Mouse (Mus musculus) liver, embryonic 12.5 days (tissue): ENCODE measurements around the gene Ogfrl1. TPM values are rescaled to one million over a fixed set of nuclear protein-coding genes. Genes with fewer than 3 reads are reported as not detected.
A peak's percentile ranks its signal among the peaks of the same experiment; 100 is the strongest.
"Not testable (repeated sequence)": the region's sequence is repeated elsewhere in the genome, so short reads cannot be mapped to it uniquely, and the experiment has no call there.

Experiments used
- ATAC-seq: fragments of 200-750 bp; cut with Nextera tagmentation; 2 replicates; pipeline ENCODE4 v1.8.0; 2017; ENCODE audit warnings: moderate number of reproducible peaks, mild to moderate bottlenecking, moderate library complexity
- H3K27ac ChIP-seq: fragments of 300-500 bp; sonication (generic); 2 replicates; pipeline ENCODE4 v1.5.1; 2016; ENCODE audit warnings: mild to moderate bottlenecking
- H3K27me3 ChIP-seq: fragments of 300-500 bp; sonication (generic); replicated peaks from 2 replicates; pipeline ENCODE4 v1.6.1; 2016; ENCODE audit warnings: mild to moderate bottlenecking, moderate library complexity
- H3K36me3 ChIP-seq: fragments of 300-500 bp; sonication (generic); 2 replicates; pipeline ENCODE4 v1.6.1; 2016; ENCODE audit warnings: mild to moderate bottlenecking, moderate library complexity
- H3K4me1 ChIP-seq: fragments of 300-500 bp; sonication (generic); 2 replicates; pipeline ENCODE4 v1.6.1; 2016
- H3K4me2 ChIP-seq: fragments of 300-500 bp; sonication (generic); 2 replicates; pipeline ENCODE4 v1.6.1; 2016; ENCODE audit warnings: mild to moderate bottlenecking, moderate library complexity
- H3K4me3 ChIP-seq: fragments of 300-500 bp; sonication (generic); 2 replicates; pipeline ENCODE4 v1.5.1; 2016; ENCODE audit warnings: mild to moderate bottlenecking, moderate library complexity
- H3K9ac ChIP-seq: fragments of 300-500 bp; sonication (generic); 2 replicates; pipeline ENCODE4 v1.6.1; 2016; ENCODE audit warnings: mild to moderate bottlenecking, moderate library complexity
- H3K9me3 ChIP-seq: fragments of 300-500 bp; sonication (generic); replicated peaks from 2 replicates; pipeline ENCODE4 v1.6.1; 2016; ENCODE audit warnings: mild to moderate bottlenecking, moderate library complexity
- WGBS: fragments of 180-500 bp; shearing (Covaris S2); methylation state at CpG from one replicate; pipeline ENCODE4 v1.1.7; 2016; ENCODE audit not compliant: insufficient replicate concordance; 5-methylcytosine and 5-hydroxymethylcytosine counted together
- polyA plus RNA-seq: library from polyadenylated mRNA; unstranded; fragments of >200 nt; fragmentation: Nextera tagmentation; extraction: Ambion mirVana; gene quantifications from 2 replicates; pipeline ENCODE4 v1.2.1, GENCODE M21; 2016

The Ogfrl1 gene
- polyA plus RNA-seq = 21.3 and 24.0 TPM in 2 replicates

DNA sequence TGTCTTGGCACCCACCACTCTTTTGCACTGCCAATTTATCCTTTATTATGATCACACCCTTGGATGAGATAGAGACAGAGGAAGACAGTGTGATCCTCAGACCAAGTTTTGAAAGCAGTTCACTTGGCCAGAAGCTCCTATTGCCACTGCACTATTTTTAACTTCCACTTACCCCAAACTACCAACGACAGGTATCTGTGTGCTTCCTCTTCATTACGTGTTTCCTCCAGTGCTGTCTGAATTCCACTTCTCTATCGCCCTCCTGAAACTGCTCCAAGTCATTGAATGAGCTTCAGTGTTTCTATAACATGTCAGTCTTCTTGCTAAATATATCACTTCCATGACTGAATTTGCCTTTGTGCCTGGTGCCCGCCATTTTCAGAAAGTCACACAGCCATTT lies at the start of gene Ogfrl1:
TSS of gene Ogfrl1 (minus strand) at position 150 of the 400 bp plus-strand sequence.
- Histone ChIP-seq H3K9ac (no peak within 1 kb of the TSS), H3K4me2 (peak within 1 kb of the TSS; percentile 20; the same call in 1 of the 2 replicates), H3K27ac (no peak within 1 kb of the TSS), H3K27me3 (no peaks in the 10 kb centered on the region), H3K4me3 (no peak within 1 kb of the TSS), H3K36me3 (no peaks in the 10 kb centered on the region), H3K4me1 (peaks cover 48% of the 10 kb centered on the region), H3K9me3 (no peaks in the 10 kb centered on the region)
- ATAC-seq = no peak
- WGBS = 36% methylated on average over 4 of the region's 4 CpGs

DNA sequence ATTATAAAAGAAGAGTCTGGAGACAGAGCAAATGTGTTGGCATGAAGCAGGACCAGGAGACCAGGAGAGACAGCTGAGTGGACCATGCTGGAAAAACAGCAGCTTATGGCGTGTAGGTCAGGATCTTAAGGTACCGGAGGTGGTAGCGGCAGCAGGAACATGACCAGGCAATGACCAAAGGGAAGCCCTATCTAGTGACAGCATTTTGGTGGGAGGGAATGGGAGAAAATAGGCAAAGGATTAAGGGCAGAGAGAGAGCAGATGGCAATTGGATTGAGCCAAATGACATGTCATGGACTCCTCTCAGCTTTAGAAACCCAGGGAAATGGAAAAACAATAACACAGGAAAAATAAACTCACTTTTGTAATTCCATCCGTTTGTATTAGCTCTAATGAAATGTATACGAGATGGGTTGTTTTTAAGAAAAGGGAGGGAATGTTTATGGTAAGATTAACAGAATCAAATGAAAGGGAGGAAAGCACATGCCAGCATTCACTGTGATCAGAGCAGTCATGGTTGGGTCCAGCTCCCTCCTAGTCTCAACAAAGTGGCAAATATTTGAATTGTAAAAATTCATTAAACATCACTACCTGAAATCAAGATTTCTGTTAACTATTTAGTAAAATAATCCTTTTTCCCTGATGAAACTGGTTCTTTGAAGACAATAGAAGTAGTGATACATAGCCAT lies 48.3 kb upstream of the Ogfrl1 start:
- ATAC-seq = no peak
- H3K27ac ChIP-seq = no peak overlapping the region
- no peaks in the 10 kb centered on the region for H3K4me1 ChIP-seq
- no peaks in the 10 kb centered on the region; the same call in 1 of the 2 replicates for H3K27me3 ChIP-seq
- no peak overlapping the region for H3K4me2 ChIP-seq
- H3K36me3 ChIP-seq = no peaks in the 10 kb centered on the region
- H3K4me3 ChIP-seq = no peak overlapping the region
- 67% methylated on average over 5 of the region's 5 CpGs for WGBS
- H3K9me3 ChIP-seq = no peaks in the 10 kb centered on the region
- H3K9ac ChIP-seq = no peak overlapping the region

DNA sequence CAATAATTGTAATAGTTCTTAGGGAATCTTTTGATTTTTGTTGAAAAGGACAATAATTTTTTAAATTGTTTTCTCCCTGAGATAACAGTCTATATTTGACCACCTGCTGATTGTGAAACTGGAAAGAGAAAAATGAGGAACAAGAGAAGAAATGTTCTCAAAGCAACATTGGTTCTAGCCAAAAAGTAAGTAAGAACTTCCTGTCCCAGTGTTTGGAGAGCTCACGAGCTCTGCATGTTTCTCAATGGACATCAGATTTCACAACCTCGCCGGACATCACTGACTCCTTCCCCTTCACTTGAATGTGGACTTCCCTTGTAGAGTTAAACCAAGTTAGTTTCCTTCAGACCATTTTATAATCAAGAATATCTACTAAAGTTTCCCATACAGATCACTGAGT lies 36.0 kb upstream of the Ogfrl1 start:
- H3K27me3 ChIP-seq = 0 out of 2 replicates have a peak, but pooled peaks cover 4% of the 10 kb centered on the region
- no peak overlapping the region for H3K4me2 ChIP-seq
- no peak for ATAC-seq
- H3K27ac ChIP-seq = no peak overlapping the region
- peaks cover 13% of the 10 kb centered on the region for H3K4me1 ChIP-seq
- H3K4me3 ChIP-seq = no peak overlapping the region
- no peaks in the 10 kb centered on the region for H3K9me3 ChIP-seq
- H3K9ac ChIP-seq = no peak overlapping the region
- WGBS = 36% methylated on average over 3 of the region's 3 CpGs
- H3K36me3 ChIP-seq = no peaks in the 10 kb centered on the region

DNA sequence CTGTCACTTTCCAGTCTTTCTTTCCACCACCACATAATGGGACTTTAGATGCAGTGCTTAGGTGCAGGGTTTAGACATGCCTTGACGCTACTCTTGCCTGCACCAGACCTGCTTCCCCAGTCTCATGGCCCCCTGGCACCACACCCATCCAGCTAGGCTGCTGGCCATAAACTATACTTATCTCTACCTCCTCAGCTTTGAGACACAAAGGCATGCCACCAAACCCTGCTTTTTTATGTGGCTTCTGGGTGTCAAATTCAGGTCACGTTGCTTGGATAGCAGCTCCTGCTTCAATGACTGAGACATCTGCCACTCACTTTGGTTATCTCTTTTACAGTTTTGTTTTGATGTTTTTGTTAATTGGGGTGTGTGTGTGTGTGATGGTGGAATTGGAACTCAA lies 28.9 kb upstream of the Ogfrl1 start:
- WGBS = 40% methylated on average over 2 of the region's 2 CpGs
- no peaks in the 10 kb centered on the region for H3K27me3 ChIP-seq
- peak; percentile 96 for ATAC-seq
- H3K4me3 ChIP-seq = no peak overlapping the region
- H3K4me1 ChIP-seq = peaks cover 38% of the 10 kb centered on the region
- no peak overlapping the region for H3K9ac ChIP-seq
- peak overlapping the region; percentile 31 for H3K4me2 ChIP-seq
- no peaks in the 10 kb centered on the region for H3K36me3 ChIP-seq
- H3K9me3 ChIP-seq = no peaks in the 10 kb centered on the region; the same call in 1 of the 2 replicates
- peak overlapping the region; percentile 64 for H3K27ac ChIP-seq

DNA sequence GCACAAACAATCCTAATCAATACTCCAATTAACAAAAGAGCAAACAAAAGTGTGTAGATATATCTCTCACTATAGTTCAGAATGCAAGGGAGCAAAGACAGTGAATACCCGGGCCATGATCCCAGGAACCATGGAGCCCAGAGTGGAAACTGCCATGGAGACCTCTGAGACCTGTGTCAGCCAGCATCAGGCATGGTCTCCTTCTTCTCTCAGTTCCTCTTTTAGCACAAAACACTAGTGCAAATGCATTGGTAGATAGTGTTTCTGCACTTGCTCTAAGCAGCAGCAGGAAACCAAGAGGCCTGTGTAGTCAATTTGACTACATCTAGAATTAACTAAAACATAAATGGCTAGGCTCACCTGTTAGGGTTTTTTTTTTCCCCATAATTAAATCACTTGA lies 21.4 kb upstream of the Ogfrl1 start:
- no peak overlapping the region for H3K9ac ChIP-seq
- H3K36me3 ChIP-seq = no peaks in the 10 kb centered on the region
- H3K27ac ChIP-seq = no peak overlapping the region
- H3K27me3 ChIP-seq = no peaks in the 10 kb centered on the region
- no peaks in the 10 kb centered on the region for H3K9me3 ChIP-seq
- H3K4me1 ChIP-seq = peaks cover 43% of the 10 kb centered on the region
- WGBS = 65% methylated on average over 1 of the region's 1 CpGs
- ATAC-seq = no peak
- H3K4me3 ChIP-seq = no peak overlapping the region
- H3K4me2 ChIP-seq = no peak overlapping the region

DNA sequence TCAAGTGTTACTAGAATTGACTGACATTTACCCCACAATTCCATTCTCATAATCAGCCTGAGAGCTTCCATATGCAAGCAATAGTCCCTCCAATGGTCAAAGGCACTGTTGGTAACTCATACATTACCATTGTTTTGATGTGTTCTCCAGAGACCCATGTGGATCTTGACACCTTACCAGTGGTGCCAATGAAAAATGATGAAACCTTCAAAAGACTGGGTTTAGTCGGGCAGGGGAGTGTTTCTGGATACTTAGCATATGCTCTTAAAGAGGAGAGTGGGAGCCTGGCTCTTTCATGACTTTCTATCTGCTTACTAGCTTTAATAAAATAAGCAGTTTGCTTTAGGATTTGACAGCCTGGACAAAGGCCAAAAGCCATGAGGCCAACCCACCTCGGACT lies 20.5 kb upstream of the Ogfrl1 start:
- peak overlapping the region; percentile 52 for H3K4me2 ChIP-seq

DNA sequence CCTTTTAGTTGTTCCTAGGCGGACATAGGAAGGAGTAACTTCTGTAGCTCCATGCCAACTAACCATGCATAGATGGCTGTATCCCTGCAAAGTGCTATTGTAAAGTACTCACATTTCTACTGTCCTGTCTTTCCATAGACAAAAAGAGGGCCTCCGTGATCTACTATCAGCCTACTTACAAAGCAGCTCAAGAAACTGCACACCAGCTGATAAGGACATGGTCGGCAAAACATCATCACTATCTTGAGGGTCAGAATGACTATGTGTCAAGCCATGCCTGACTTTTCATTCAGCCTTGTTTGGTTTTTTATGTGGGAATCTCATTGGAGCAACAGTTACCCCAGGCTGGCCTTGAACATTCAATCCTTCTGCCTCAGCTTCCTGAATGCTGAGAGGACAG lies 20.0 kb upstream of the Ogfrl1 start:
- peaks cover 43% of the 10 kb centered on the region for H3K4me1 ChIP-seq
- H3K27me3 ChIP-seq = no peaks in the 10 kb centered on the region
- no peaks in the 10 kb centered on the region for H3K36me3 ChIP-seq
- peak; percentile 98 for ATAC-seq
- WGBS = 25% methylated on average over 3 of the region's 3 CpGs
- no peaks in the 10 kb centered on the region for H3K9me3 ChIP-seq
- H3K4me2 ChIP-seq = peak overlapping the region; percentile 52
- H3K9ac ChIP-seq = peak overlapping the region; percentile 49
- peak overlapping the region; percentile 81 for H3K27ac ChIP-seq
- H3K4me3 ChIP-seq = no peak overlapping the region

More for the DNA sequence above, 20.5 kb upstream of the Ogfrl1 start:
- H3K9me3 ChIP-seq = no peaks in the 10 kb centered on the region
- H3K4me3 ChIP-seq = no peak overlapping the region
- peak overlapping the region; percentile 81 for H3K27ac ChIP-seq
- H3K27me3 ChIP-seq = no peaks in the 10 kb centered on the region
- no peak overlapping the region for H3K9ac ChIP-seq
- peaks cover 43% of the 10 kb centered on the region for H3K4me1 ChIP-seq
- ATAC-seq = peak; percentile 16; the same call in 1 of the 2 replicates
- 50% methylated on average over 2 of the region's 2 CpGs for WGBS
- no peaks in the 10 kb centered on the region for H3K36me3 ChIP-seq

DNA sequence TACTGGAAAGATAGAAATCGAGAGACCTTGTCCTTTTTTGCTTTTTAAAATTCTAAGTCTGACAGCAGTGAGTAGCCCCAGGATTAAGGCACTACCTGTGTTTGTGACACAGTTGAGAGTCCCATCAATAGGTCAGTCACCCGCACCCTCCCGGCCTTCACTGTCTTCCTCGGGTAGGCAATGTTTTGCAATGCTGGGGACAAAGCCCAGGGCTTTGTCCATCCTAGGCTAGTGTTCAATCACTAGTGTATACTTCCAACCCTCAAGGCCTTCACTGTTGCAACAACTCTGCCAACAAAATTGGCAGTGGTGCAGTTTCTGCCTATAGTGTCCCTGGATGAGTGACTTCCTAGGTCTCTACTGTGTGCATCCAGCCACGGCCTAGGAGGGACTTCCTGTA lies 14.0 kb upstream of the Ogfrl1 start:
- no peaks in the 10 kb centered on the region for H3K27me3 ChIP-seq
- H3K4me3 ChIP-seq = no peak overlapping the region
- no peaks in the 10 kb centered on the region for H3K36me3 ChIP-seq
- no peak overlapping the region for H3K27ac ChIP-seq
- peaks cover 6% of the 10 kb centered on the region; the same call in 1 of the 2 replicates for H3K4me1 ChIP-seq
- peak; percentile 46 for ATAC-seq
- H3K9me3 ChIP-seq = no peaks in the 10 kb centered on the region
- H3K4me2 ChIP-seq = no peak overlapping the region
- H3K9ac ChIP-seq = no peak overlapping the region
- WGBS = 76% methylated on average over 5 of the region's 5 CpGs

DNA sequence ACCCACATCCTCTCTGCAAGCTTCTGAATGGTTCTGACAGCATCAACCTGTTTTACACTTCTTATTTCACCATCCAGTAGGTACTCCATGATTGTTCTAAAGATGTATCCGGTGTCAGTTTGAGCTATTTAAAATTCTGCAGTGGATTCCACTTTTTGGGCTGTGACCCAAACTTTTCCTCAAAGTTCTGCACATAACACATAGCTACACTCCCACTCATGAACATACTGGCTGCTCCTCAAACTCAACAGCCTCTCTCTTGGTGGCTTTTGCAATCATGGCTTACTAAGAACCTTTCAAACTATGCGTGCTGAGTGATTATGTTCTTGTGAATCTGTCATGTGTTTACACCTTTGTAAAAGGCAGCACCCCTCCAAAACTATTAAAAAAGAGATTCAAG lies 12.4 kb upstream of the Ogfrl1 start:
- Histone ChIP-seq H3K27ac (no peak overlapping the region), H3K4me1 (no peaks in the 10 kb centered on the region), H3K36me3 (no peaks in the 10 kb centered on the region), H3K4me2 (no peak overlapping the region), H3K9me3 (no peaks in the 10 kb centered on the region), H3K4me3 (no peak overlapping the region), H3K9ac (no peak overlapping the region), H3K27me3 (no peaks in the 10 kb centered on the region)
- WGBS = 61% methylated on average over 2 of the region's 2 CpGs
- no peak for ATAC-seq

DNA sequence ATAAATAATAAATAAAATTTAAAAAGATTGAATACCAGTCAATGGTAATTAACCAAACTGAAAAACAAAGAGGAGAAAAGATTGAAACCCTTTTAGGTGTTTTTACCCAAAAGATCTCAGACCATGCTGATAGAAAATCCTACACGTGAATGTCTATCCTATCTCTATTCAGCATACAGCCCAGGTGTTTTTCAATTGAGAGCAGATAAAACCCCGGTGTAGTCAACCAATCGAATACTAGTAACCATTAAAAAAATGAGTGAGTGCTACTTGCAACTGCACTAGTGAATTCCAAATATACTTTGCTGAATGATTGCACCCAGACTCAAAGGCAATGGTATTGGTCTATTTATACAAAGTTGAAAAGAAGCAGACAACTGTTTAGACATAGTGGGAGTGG lies 4.8 kb upstream of the Ogfrl1 start:
- Histone ChIP-seq H3K27ac (no peak overlapping the region), H3K4me2 (no peak overlapping the region), H3K9me3 (no peaks in the 10 kb centered on the region), H3K36me3 (no peaks in the 10 kb centered on the region), H3K27me3 (no peaks in the 10 kb centered on the region), H3K9ac (no peak overlapping the region), H3K4me1 (peaks cover 20% of the 10 kb centered on the region), H3K4me3 (no peak overlapping the region)
- ATAC-seq = peak; percentile 78
- WGBS = 23% methylated on average over 3 of the region's 3 CpGs

DNA sequence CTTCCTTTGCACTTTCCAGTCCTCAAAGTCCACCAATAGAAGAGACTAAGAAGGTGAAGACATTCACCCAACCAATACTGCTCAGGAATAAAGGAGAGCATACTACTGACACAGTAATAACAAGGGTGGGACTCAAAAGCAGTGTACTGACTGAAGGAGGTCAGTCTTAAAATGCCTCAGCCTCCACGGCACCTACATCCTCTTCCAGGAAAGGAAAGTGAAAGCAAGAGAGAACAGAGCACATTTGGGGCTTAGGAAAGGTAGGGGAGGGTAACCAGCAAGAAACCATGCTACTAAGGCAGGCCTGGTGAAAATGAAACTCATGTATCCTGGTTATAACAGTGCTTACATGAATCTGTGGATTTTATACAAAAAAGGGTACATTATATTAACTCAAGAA lies 2.0 kb upstream of the Ogfrl1 start:
- H3K4me1 ChIP-seq = peaks cover 45% of the 10 kb centered on the region
- H3K4me3 ChIP-seq = no peak overlapping the region
- H3K9ac ChIP-seq = peak overlapping the region; percentile 35; the same call in 1 of the 2 replicates
- no peaks in the 10 kb centered on the region for H3K36me3 ChIP-seq
- H3K27me3 ChIP-seq = no peaks in the 10 kb centered on the region
- H3K27ac ChIP-seq = no peak overlapping the region
- H3K4me2 ChIP-seq = peak overlapping the region; percentile 44
- WGBS = 18% methylated on average over 1 of the region's 1 CpGs
- peak; percentile 51 for ATAC-seq
- no peaks in the 10 kb centered on the region for H3K9me3 ChIP-seq

DNA sequence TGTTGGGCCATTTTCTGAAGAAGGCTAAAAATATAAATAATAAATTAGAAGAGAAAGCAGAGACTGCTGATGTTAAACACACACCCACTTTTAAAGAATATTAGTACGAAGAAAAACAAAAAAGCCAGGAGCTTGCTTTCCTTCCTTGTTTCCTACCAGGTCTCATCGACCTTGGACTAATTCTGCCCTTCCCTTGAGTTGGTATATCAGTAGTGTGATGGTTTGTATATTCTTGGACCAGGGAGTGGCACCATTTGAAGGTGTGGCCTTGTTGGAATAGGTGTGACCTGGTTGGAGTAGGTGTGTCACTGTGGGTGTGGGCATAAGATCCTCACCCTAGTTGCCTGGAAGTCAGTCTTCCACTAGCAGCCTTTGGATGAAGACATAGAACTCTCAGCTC lies 3.2 kb downstream of the Ogfrl1 start:
- H3K36me3 ChIP-seq, H3K27me3 ChIP-seq, H3K9me3 ChIP-seq, H3K4me3 ChIP-seq, H3K9ac ChIP-seq, H3K27ac ChIP-seq: not testable (repeated sequence)
- ATAC-seq = peak; percentile 65; the same call in 1 of the 2 replicates
- Histone ChIP-seq H3K4me1 (peaks cover 44% of the 10 kb centered on the region), H3K4me2 (peak overlapping the region; percentile 37)
- 71% methylated on average over 2 of the region's 2 CpGs for WGBS
